Mouse (Mus musculus) embryonic facial prominence, embryonic 14.5 days (tissue): Measurements from ENCODE around the gene Mbnl2. TPM values are rescaled to one million over a fixed set of nuclear protein-coding genes. Genes with fewer than 3 reads are reported as not detected.
A peak's percentile ranks its signal among the peaks of the same experiment; 100 is the strongest.

Source experiments
- ATAC-seq: fragments of 200-750 bp; cut with Nextera tagmentation; 2 replicates; pipeline ENCODE4 v1.8.0; 2017; ENCODE audit warnings: low read depth, moderate number of reproducible peaks, moderate TSS enrichment
- DNase-seq: peaks from one replicate; pipeline ENCODE4 v3.0.0-alpha.2; 2015; ENCODE audit warnings: low spot score
- H3K27ac ChIP-seq: fragments of 300-500 bp; sonication (generic); replicated peaks from 2 replicates; pipeline ENCODE4 v1.5.1; 2014; ENCODE audit warnings: low read depth, mild to moderate bottlenecking, low read length, moderate library complexity
- H3K27me3 ChIP-seq: fragments of 300-500 bp; sonication (generic); replicated peaks from 2 replicates; pipeline ENCODE4 v1.6.1; 2014; ENCODE audit warnings: low read length; ENCODE audit not compliant: control insufficient read depth, insufficient read depth
- H3K36me3 ChIP-seq: fragments of 300-500 bp; sonication (generic); 2 replicates; pipeline ENCODE4 v1.6.1; 2014; ENCODE audit warnings: low read length, mixed read lengths; ENCODE audit not compliant: control insufficient read depth, insufficient read depth
- H3K4me1 ChIP-seq: fragments of 300-500 bp; sonication (generic); 2 replicates; pipeline ENCODE4 v1.6.1; 2014; ENCODE audit warnings: antibody characterized with exemption, low read length; ENCODE audit not compliant: control insufficient read depth, insufficient read depth
- H3K4me2 ChIP-seq: fragments of 300-500 bp; sonication (generic); 2 replicates; pipeline ENCODE4 v1.6.1; 2014; ENCODE audit warnings: low read depth, mild to moderate bottlenecking, low read length, moderate library complexity, mixed read lengths
- H3K4me3 ChIP-seq: fragments of 300-500 bp; sonication (generic); 2 replicates; pipeline ENCODE4 v1.5.1; 2014; ENCODE audit warnings: low read depth, mild to moderate bottlenecking, low read length
- H3K9ac ChIP-seq: fragments of 300-500 bp; sonication (generic); 2 replicates; pipeline ENCODE4 v1.6.1; 2014; ENCODE audit warnings: low read depth, mild to moderate bottlenecking, low read length, moderate library complexity, mixed read lengths
- H3K9me3 ChIP-seq: fragments of 300-500 bp; sonication (generic); 2 replicates; pipeline ENCODE4 v1.6.1; 2016; ENCODE audit warnings: low read length; ENCODE audit not compliant: control insufficient read depth
- WGBS: fragments of 180-500 bp; shearing (Covaris S2); extraction: QIAGEN DNeasy Blood & Tissue Kit; methylation state at CpG from one replicate; pipeline ENCODE4 v1.1.7; 2014; 5-methylcytosine and 5-hydroxymethylcytosine counted together
- polyA plus RNA-seq: library from polyadenylated mRNA; unstranded; fragments of >200 nt; fragmentation: Nextera tagmentation; extraction: Ambion mirVana; gene quantifications from 2 replicates; pipeline ENCODE4 v1.2.1, GENCODE M21; 2014

Gene Mbnl2
- polyA plus RNA-seq, 1 experiment from 2014 or later: 162 TPM

- DNase-seq (peak; percentile 82), ATAC-seq (peak; percentile 13; the same call in 1 of the 2 replicates)
- Histone ChIP-seq H3K9ac (peak overlapping the region; percentile 84), H3K4me2 (peak overlapping the region; percentile 91), H3K36me3 (no peaks in the 10 kb centered on the region; the same call in 1 of the 2 replicates), H3K27me3 (no peaks in the 10 kb centered on the region), H3K27ac (peak overlapping the region; percentile 97), H3K4me3 (peak overlapping the region; percentile 63), H3K4me1 (peaks cover 46% of the 10 kb centered on the region), H3K9me3 (no peaks in the 10 kb centered on the region)
- 14% methylated on average over 21 of the region's 21 CpGs for WGBS
Measured at GRCm38 (mm10) chr14:120278290-120279244, 3.1 kb downstream of the Mbnl2 start.

GRCm38 (mm10) chr14:120280136-120280535 lies 4.7 kb downstream of the Mbnl2 start:
- no peaks in the 10 kb centered on the region for H3K27me3 ChIP-seq
- peak overlapping the region; percentile 63; the same call in 1 of the 2 replicates for H3K4me3 ChIP-seq
- H3K4me1 ChIP-seq: peaks cover 43% of the 10 kb centered on the region
- DNase-seq (peak; percentile 92), ATAC-seq (peak; percentile 7; the same call in 1 of the 2 replicates)
- peak overlapping the region; percentile 11; the same call in 1 of the 2 replicates for H3K9ac ChIP-seq
- H3K27ac ChIP-seq: peak overlapping the region; percentile 97
- H3K9me3 ChIP-seq: no peaks in the 10 kb centered on the region
- H3K36me3 ChIP-seq: peaks cover 6% of the 10 kb centered on the region; the same call in 1 of the 2 replicates
- peak overlapping the region; percentile 91 for H3K4me2 ChIP-seq

- WGBS: 79% methylated on average over 8 of the region's 8 CpGs
- Histone ChIP-seq H3K4me1 (peaks cover 64% of the 10 kb centered on the region), H3K4me3 (no peak overlapping the region), H3K9ac (no peak overlapping the region), H3K27me3 (no peaks in the 10 kb centered on the region), H3K4me2 (no peak overlapping the region), H3K36me3 (peaks cover 17% of the 10 kb centered on the region), H3K9me3 (no peaks in the 10 kb centered on the region), H3K27ac (no peak overlapping the region)
- DNase-seq (no peak), ATAC-seq (no peak)
Measured at GRCm38 (mm10) chr14:120283787-120284186, 8.3 kb downstream of the Mbnl2 start.

- H3K27me3 ChIP-seq: no peaks in the 10 kb centered on the region
- H3K4me3 ChIP-seq: no peak overlapping the region
- DNase-seq (no peak), ATAC-seq (peak; percentile 7; the same call in 1 of the 2 replicates)
- no peaks in the 10 kb centered on the region for H3K9me3 ChIP-seq
- peaks cover 17% of the 10 kb centered on the region for H3K36me3 ChIP-seq
- peaks cover 66% of the 10 kb centered on the region for H3K4me1 ChIP-seq
- WGBS: 72% methylated on average over 5 of the region's 5 CpGs
- H3K27ac ChIP-seq: no peak overlapping the region
- no peak overlapping the region for H3K9ac ChIP-seq
- H3K4me2 ChIP-seq: no peak overlapping the region
Measured at GRCm38 (mm10) chr14:120284504-120284903, 9.0 kb downstream of the Mbnl2 start.

- no peak for ATAC-seq
- H3K9me3 ChIP-seq: no peaks in the 10 kb centered on the region
- DNase-seq: no peak
- H3K27me3 ChIP-seq: no peaks in the 10 kb centered on the region
- H3K27ac ChIP-seq: peak overlapping the region; percentile 74
- H3K4me3 ChIP-seq: no peak overlapping the region
- H3K36me3 ChIP-seq: peaks cover 33% of the 10 kb centered on the region
- peaks cover 60% of the 10 kb centered on the region for H3K4me1 ChIP-seq
- peak overlapping the region; percentile 26 for H3K4me2 ChIP-seq
- 25% methylated on average over 21 of the region's 21 CpGs for WGBS
- H3K9ac ChIP-seq: peak overlapping the region; percentile 40
Measured at GRCm38 (mm10) chr14:120287121-120287986, 11.9 kb downstream of the Mbnl2 start.

GRCm38 (mm10) chr14:120287987-120288275 lies 12.5 kb downstream of the Mbnl2 start:
- Histone ChIP-seq H3K36me3 (peaks cover 33% of the 10 kb centered on the region), H3K9me3 (no peaks in the 10 kb centered on the region), H3K4me1 (peaks cover 63% of the 10 kb centered on the region), H3K9ac (no peak overlapping the region), H3K4me2 (peak overlapping the region; percentile 26; the same call in 1 of the 2 replicates), H3K27ac (peak overlapping the region; percentile 74), H3K27me3 (no peaks in the 10 kb centered on the region), H3K4me3 (no peak overlapping the region)
- ATAC-seq: no peak
- DNase-seq: no peak

GRCm38 (mm10) chr14:120288378-120289002 lies 13.0 kb downstream of the Mbnl2 start:
- H3K9me3 ChIP-seq: no peaks in the 10 kb centered on the region
- no peaks in the 10 kb centered on the region for H3K27me3 ChIP-seq
- WGBS: 37% methylated on average over 10 of the region's 10 CpGs
- 0 out of 2 replicates have a peak, but pooled peaks have one; percentile 10 for ATAC-seq
- H3K36me3 ChIP-seq: peaks cover 33% of the 10 kb centered on the region
- no peak overlapping the region for H3K4me3 ChIP-seq
- peak; percentile 55 for DNase-seq
- H3K4me2 ChIP-seq: peak overlapping the region; percentile 23
- H3K4me1 ChIP-seq: peaks cover 62% of the 10 kb centered on the region
- H3K9ac ChIP-seq: 0 out of 2 replicates have a peak overlapping the region, but pooled peaks have one; percentile 9
- peak overlapping the region; percentile 83 for H3K27ac ChIP-seq

GRCm38 (mm10) chr14:120289065-120289464 lies 13.6 kb downstream of the Mbnl2 start:
- WGBS: 27% methylated on average over 9 of the region's 9 CpGs
- DNase-seq: peak; percentile 79

More at GRCm38 (mm10) chr14:120289065-120289464, 13.6 kb downstream of the Mbnl2 start:
- Histone ChIP-seq H3K27ac (peak overlapping the region; percentile 83), H3K4me3 (no peak overlapping the region), H3K36me3 (peaks cover 33% of the 10 kb centered on the region), H3K9me3 (no peaks in the 10 kb centered on the region), H3K4me2 (peak overlapping the region; percentile 23; the same call in 1 of the 2 replicates), H3K4me1 (peaks cover 62% of the 10 kb centered on the region), H3K9ac (0 out of 2 replicates have a peak overlapping the region, but pooled peaks have one; percentile 9), H3K27me3 (no peaks in the 10 kb centered on the region)
- no peak for ATAC-seq
